ENCODE assay signal across 16 mouse cellular contexts in the genomic region with DNA sequence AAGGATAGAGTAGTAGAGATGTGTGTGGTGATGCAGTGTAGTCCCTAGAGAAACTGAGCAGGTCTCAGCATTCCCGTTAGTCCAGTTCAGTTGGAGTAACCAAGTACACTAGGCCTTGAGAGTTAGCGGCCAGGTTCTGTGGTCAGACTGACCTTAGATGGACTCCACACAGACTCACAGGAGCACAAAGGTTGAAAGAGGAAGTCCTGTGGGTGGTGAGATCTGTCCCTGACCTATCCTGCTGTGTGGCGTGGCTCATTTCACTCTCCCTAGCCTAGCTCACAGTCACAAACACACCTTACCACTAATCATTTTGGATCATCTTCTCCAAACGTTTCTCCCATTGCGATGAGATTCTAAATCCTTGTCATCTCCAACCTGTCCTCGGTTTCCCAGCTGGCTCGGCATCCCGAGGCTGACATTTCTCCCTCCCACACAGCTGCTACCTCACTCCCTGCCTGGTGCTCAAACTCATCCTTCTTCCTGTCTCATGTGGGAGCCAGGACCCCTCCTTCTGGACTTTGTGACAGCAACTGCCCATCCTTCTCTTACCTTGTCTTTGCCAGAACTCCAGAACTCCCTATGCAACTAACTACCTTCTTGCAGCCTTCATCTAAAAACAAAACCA.
DNase-seq lines count a peak whose midpoint lies in the region.
"Had no signal": no experiment of that assay in that cellular context is flagged by ENCODE, and none has a peak within 500 bp of the region (broad histone marks: within the 10 kb centered on the region; RNA-seq: fewer than 3 reads in every experiment).

No protein-coding gene starts in this region.

- DNase-seq in cerebellum, postnatal 10 days = peak; percentile 46 to 47
- DNase-seq in cerebellum, postnatal 14 days = no peak
- peak; percentile 48 for DNase-seq in layer of hippocampus, adult 9-11 months
- no peak for DNase-seq in layer of hippocampus, adult 9-10 months (ENCODE audit: low spot score)
- peak; percentile 54 for DNase-seq in brain, adult 2 months (ENCODE audit: low read depth, low spot score)
- peak; percentile 26 for DNase-seq in telencephalon, adult 2 months (ENCODE audit: low read depth, low spot score)
- no peak for DNase-seq in c-Kit-positive CD71-positive TER-119-positive erythroid progenitor cells, embryonic 14.5 days (ENCODE audit: low spot score)
- DNase-seq: adrenal gland, adult 8-10 months; adrenal gland, postnatal 25 days; cerebellum, adult 11-12 months; cerebellum, postnatal 25 days; gastrocnemius, postnatal 10 days; gastrocnemius, postnatal 36 days; heart, adult 11 months; heart, postnatal 10 days; heart, postnatal 36 days had no signal

Comparison
In these comparisons a context has a peak if more than half of its experiments do, and no peak if none do; other contexts are left out.
1. DNase-seq: peak in cerebellum, postnatal 10 days (2 of 2), layer of hippocampus, adult 9-11 months (single experiment), brain, adult 2 months (single experiment) and telencephalon, adult 2 months (single experiment); none in cerebellum, postnatal 14 days (0 of 2), layer of hippocampus, adult 9-10 months (single experiment) and c-Kit-positive CD71-positive TER-119-positive erythroid progenitor cells, embryonic 14.5 days (single experiment).